Mouse (Mus musculus) layer of hippocampus, postnatal 25 days (tissue): Measurements from ENCODE around the gene Ccdc97. TPM values are rescaled to one million over a fixed set of nuclear protein-coding genes. Genes with fewer than 3 reads are reported as not detected.
A peak's percentile ranks its signal among the peaks of the same experiment; 100 is the strongest.

Source experiments
- DNase-seq, 2 experiments: peaks; one replicate each; pipeline ENCODE4 v3.0.0; 2022; ENCODE audit warnings: mixed read lengths in 2 of 2, low spot score in 1 of 2; ENCODE audit errors: extremely low spot score in 1 of 2
- total RNA-seq, 2 experiments: library from RNA; stranded (reverse); gene quantifications; 2 replicates each; pipeline ENCODE4 v1.2.3; 2021

Gene Ccdc97
- 10 to 100 TPM; 54.6 to 58.5 TPM for total RNA-seq

DNA sequence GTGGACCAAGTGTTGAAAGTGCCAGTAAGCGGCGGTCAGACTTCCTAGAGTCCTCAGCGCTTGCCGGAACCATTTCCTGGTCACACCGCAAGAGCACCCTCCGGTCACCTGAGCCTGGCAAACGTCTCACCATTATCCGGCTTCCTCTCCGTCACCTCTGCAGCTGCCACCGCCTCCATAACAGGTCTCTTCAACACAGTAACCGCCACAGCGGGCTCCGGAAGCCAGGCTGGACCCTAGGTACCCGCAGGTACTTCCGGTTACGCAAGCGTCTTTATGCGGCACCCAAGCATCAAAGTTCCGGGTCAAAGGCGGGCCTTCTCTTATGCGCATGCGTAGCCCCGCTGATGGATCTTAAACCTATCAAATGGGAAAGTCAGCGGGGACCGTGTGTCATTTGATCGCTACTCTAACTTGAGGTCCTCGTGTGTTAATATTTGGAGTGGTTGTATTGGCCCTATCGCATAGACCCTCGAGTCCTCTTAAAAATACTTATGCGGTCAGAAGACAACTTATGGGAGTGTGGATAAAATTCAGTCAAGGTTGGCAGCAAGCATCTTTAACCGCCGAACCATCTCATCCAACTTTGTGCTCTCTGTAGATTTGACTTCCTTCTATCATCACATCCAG, at the start of gene Ccdc97:
Gene Ccdc97 (minus strand): TSS at position 301 of the 630 bp plus-strand sequence.
- DNase-seq = peak; percentile 89 to 93

DNA sequence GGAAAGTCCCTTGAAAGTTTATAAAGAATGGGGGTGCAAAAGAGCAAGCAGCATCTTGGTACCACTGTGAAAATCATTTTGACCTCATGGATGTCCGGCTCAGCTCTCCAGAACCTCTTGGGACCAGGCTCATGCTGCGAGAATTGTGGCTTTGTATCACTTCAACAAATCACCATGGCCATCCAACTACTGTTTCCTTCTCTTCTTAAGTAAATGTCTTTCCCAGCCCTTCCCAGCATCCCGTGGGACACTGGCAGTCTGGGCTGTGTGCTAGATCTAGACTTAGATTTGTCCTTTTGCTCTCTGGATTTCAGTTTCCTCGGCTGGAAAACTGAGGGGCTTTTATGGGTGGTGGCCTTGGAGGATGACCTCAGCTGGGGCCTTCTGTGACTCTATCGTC, 49.3 kb upstream of the Ccdc97 start:
- DNase-seq = no peak

DNA sequence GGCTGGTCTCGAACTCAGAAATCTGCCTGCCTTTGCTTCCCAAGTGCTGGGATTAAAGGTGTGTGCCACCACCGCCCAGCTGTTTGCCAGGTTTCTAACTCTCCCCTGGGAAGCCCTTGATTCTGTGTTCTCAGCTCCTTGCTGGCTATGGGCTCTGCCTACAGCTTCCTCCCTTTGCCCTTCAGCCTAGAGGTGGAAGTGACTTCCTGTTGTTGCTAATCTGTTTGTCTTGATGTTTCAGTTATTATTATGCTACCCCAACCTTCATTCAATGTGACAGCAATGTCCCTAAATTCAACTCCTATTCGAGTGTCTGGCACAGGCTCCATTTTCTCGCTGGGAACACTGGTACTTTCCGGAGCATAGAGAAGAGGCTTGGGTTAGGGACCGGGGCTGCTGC, 47.2 kb upstream of the Ccdc97 start:
- no peak for DNase-seq

DNA sequence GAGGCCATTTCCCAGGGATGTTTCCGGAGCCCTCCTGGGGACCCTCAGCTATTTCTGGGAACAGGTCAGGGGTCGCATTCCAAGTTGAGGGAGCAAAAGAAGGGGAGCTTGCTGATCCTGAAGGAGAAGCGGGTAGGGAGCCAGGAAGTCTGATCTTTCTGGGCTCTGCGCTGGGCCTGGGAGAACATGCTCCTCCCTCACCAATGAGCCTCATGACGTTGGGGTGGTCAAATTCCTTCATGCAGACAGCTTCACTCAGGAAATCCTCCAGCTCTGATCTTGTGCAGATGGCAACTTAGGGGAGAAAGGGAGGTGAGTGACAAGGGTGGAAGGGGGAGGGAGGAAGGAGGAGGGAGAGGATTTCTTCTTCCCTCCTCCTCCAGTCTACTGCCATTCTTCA, 45.3 kb upstream of the Ccdc97 start:
- no peak for DNase-seq

DNA sequence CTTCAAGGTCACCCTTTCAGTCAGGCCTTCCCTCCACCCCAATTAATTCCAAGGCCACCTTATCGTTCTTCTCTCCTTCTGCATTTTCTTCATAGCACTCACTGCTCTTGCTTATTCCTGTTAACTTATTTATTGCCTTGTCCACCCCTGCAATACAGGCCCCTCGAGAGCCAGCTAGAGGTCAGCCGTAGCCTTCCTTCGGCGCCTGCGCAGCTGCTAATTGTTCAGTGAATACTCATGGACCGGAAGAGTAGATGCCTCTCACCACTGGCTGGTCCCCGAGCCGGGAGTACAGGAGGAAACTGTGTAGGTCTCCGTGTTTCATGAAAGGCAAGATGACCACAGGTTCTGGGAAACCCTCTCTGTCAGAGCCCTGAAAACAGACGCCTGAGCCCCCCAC, 44.8 kb upstream of the Ccdc97 start:
- no peak for DNase-seq

DNA sequence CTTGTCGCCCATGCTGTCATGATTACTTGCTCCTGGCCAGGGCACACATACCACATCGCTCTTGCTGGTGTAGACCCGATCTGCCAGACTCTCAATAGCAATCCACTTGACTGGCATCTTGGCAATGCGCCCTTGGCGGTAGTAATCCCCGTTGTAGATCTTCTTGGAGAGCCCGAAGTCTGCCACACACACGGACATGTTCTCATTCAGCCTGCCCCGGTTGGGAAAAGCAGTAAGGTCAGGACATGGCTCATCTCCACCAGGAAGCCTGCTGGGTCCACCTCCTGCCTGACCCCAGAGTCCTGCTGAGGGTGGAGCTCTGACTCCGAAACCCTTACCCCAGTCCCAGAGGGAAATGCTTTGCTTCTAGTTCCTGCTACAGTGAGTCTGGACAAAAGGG, 42.5 kb upstream of the Ccdc97 start:
- DNase-seq = no peak

DNA sequence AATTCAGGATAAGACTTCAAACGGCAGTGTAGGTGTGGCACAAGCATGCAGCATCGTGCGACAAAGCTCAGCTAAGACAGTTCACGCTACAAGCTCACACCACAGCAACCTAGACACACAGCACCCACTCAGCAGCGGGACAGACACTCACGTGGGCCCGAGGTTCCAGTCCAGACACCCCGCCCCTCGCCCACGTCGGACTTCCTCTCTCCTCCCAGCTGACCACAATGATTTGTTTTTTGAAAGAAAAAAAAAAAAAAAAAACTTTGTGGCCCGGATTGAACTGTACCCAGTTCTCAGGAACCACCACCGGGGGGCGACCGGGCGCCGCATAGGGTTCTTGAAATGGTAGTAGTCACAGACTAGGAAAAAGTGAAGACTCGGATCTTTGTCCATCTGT, 37.1 kb upstream of the Ccdc97 start:
- DNase-seq = peak; percentile 87 to 95

DNA sequence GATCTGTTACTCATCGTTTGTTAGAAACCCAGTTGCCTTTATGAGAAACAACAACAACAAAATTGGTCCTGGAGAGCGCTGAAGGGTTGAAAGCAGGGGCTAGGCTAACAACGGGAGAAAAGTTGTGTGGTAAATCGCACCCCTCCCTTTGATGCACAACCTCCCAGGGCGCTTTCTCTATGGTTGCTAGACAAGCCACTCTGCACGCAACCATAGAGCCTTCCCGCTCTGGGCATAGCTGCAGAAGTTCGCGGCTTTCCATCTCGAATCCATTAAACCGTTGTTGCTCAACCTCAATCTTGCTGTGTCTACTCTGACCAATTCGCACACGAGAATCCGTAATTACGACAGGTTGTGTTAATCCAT, 36.6 kb upstream of the Ccdc97 start:
- DNase-seq = peak; percentile 44 to 48

DNA sequence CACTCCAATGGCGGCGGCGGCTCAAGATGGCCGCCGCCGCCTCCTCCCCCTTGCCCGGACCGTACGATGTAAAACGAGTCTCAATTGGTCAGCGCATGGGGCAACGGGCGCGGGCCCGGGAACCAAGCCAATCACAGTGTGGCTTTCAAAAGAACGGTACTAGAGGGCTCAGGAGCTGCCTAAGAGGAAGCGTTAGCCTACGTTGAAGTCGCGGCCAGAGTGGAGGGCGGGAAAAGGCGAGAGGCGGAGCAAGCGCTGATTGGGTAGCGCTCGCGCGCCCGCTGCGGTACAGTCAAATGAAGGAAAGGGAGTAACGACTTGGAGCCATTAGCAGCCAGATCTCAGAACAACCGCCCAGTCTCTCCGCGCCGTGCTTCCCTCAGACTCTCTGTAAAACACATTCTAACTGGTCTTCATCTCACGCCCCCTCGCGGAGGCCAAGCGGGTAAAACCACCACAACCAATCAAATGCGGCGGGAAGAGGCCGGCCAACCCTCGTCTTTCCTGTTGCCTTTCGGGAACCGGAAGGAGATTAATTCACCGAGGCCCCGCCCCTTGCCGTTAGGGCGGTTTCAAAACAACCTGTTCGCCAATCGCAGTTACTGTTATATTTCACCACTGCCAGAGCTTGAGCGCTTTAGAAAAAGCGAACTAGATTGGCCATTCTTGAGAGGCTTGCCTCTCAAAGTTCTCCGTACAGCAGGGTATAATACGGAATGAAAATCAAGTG, 36.0 kb upstream of the Ccdc97 start, which contains the start of gene Hnrnpul1:
Gene Hnrnpul1 (minus strand): TSS at position 20 of the 730 bp plus-strand sequence.
- peak; percentile 99 to 100 for DNase-seq

DNA sequence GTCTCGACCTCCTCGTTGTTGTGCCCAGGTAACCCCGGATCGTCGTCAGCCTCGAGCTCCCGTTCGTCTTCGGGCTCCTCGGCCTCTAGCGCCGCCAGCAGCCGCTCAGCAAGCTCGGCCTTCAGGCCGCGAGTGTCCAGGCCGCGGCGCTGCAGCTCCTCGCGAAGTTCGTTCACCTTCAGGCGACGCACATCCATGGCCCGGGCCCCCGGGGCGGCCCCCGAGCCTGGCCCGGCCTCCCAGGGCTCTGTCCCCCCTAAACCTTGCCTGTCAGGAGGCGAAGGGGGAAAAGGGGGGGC, 35.5 kb upstream of the Ccdc97 start:
- DNase-seq = no peak

DNA sequence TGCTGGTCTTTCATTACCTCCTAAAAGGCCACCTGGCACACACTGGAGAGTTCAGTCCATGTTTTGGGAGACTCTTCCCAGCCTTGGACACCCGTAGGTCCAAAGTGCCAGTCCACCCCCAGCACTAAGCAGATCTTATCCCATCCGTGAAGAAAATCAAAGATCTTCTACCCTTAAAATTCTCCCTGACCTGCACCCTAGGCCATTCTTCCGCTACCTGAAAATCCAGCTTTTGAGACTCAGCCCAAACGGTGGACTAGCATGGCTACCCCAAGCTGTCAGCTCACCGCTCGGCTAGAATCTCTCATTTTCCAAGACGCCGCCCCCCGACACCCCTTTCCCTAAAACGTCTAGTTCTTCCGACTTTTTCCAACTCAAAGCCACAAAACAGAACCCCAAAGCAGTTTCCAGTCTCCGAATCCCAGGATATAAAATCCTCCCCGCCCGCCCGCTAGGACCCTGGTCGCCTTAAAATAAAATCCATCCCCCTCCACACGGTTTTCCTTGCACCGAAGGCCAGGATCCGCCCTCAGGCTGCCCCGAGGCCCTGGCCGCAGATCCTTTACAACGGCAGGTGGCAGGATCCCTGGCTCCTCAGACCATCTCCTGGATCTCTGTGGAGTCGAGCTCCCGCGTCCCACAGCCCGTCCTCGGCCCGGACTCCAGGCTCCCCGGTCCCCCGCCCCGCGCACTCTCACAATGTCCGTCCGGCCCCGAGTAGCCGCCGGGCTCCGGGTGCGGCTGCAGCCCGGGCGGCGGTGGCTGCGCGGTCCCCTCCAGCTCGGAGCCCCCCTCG, 35.0 kb upstream of the Ccdc97 start:
- no peak for DNase-seq

DNA sequence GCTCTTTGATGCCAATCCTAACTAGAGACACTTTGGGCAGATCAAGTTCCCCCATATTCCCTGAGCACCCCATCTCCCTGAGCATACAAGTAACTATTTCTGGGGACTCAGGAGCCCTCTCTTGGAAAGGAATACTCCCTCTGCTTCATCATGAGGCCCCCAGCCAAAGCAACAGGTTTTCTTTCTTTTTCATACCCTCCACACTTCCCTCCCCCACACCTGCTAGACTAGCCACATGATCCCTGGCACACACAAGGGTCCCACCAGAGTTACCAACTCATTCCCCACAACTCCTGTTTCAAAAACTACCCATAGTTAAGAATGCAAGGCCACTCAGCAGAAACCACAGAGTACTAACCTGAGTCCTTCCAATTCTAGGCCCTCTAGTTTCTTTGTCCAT, 34.2 kb upstream of the Ccdc97 start:
- no peak for DNase-seq

DNA sequence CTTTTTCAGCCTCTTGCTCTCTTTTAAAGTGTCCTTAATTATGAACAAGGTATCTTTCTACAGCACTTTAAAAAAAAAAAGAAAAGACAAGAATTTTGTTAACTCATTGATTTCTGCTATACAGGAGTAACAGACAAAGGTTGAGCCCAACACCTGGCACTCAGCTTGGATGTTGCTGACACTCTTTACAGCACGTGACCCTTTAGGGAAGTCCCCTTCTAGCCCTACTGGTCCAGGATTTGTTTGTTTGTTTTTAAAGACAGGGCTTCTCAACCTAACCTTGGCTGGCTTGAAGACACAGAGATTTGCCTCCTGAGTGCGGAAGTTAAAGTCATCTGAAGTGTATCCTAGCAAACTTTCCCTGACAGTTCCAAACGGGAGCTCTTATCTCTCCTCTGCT, 28.0 kb upstream of the Ccdc97 start:
- DNase-seq = no peak

DNA sequence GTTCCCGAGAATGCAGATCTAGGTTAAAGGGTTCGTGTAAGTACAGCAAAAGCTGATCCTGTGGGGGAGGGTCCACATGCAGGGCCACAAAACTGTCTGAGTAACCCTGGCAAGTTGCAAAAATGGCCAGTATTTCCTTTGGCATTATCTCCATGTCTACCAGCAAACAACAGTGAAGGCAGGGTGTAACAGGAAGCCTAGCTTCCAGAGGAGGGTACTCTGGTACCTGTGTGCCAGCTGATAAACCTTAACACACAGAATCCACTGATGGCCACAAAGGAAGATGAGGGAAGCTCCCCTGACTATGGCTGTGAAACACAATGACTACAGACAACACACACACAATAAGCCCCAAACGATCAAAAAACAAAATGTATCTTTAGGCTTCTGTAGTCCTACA, 19.4 kb upstream of the Ccdc97 start:
- no peak for DNase-seq

DNA sequence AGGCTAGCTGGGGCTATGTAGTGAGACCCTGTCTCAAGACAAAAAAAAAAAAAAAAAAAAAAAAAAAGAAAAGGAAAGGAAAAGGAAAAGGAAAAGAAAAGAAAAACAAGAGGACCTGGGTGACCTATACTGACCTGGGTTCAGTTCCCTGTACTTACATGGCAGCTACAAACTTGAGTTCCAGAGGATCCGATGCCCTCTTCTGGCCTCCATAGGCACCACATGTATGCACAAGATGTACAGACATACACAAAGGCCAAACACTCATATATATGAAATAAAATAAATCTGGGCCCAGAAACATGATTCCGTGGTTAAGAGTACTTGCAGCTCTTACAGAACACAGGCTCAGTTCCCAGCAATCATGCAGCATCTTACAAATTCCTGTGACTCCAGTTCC, 18.0 kb upstream of the Ccdc97 start:
- DNase-seq = no peak

DNA sequence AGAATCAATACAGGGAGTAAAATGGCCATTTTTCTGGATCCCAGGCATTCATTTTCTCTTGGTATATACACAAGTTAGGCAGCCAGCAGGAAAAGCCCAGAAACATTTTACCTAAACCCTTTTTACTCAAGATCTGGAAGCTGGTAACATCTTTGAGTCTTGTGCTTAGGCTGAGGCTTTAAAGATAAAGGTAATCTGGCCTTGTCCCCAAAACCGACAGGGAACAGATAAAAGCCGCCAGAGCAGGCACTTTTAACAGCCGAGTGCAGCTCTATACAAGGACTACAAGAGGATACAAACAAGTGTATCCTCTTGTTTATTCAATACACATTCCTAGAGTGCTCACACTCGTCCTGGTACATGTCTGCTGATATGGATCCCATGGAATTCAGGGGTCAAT, 16.1 kb upstream of the Ccdc97 start:
- DNase-seq = no peak

DNA sequence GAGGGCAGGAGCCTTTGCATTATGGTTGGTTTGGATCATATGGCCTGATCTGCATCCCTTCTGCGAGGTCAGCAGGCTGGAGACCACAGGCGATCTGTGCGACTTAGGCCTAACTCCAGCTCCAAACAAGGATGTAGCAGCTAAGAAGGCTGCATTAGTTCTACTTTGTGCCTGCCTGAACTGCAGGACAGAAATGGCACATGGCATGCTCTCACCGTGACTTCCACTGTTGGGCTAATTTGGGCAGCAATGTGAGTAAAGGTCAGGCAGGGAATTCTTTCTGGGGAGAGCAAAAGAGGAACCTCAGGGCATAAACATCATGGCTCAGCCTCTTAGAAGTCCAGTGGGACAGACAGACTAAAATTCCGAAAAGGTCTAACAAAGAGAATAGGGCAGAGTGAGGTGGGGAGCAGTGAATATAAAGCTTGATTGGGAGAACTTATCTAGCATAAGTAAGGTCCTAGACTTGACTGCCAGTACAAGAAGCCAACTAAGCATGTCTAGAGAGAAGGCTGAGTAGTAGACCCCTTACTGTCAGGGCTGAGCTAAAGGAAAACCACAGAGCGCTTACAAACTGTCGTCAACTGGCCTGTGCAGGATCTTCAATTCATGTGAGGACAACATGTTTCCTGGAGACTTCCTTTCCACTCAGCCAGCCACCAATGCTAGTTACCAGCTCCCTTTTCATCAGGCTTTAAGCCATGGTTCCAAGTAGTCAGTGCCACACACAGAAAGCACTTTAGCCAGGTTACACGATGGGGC, 12.6 kb upstream of the Ccdc97 start:
- no peak for DNase-seq

DNA sequence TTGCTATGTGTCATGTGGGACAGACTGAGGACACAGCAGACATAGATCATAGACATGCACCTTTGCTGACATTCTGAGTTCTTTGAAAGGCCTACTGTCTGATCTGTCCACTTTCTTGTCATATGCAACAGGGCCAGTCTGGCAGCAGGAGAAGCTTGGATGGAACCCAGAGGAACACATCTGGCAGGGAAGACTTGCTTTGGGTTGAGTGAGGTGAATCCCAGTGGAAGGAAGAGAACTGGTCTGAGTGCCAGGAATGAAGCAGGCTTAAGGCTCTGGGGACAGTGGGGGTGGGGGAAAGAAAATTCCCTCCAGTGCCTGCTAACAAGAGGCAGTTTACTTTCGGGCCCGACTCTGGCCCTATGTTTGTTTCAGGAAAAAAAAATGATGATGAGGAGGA, 11.0 kb upstream of the Ccdc97 start:
- no peak for DNase-seq

DNA sequence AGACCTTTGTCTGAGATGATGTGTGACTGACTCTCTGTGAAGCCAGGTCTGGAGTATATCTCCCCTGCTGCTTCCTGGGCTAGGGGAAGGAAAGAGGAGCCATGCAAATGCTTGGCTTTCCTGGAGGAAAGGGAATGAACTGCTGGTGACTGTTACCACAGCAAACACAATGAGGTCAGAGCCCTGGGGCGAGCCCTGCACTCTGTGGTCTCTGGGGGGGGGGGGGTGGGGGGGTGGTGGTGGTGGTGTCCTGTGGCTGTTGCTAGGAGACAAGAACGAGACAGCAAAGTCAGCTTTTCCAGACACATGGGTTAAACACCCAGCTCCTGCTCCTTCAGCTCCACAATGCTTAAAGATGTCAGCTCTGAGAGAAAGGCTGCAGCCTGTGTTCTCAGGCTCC, 10.5 kb upstream of the Ccdc97 start:
- DNase-seq = no peak

DNA sequence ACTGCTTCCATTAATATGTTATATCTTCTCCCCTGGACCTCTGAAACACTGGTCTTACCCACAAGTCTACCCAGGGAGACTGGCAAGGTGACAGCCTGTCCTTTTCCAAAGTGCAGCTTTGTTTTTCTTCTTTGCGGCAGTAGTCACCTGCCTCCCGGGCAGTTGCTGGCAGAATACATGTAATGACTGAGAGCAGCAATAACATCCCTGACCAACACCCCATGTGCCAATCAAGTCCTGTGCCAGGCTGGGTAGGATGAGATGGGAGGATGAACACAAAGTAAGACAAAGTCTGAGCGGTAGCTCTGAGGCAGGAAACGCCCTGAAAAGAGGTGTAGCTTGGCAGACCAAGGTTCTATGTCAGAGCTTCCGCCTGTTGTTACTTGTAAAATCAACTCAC, 8.9 kb upstream of the Ccdc97 start:
- DNase-seq = no peak

DNA sequence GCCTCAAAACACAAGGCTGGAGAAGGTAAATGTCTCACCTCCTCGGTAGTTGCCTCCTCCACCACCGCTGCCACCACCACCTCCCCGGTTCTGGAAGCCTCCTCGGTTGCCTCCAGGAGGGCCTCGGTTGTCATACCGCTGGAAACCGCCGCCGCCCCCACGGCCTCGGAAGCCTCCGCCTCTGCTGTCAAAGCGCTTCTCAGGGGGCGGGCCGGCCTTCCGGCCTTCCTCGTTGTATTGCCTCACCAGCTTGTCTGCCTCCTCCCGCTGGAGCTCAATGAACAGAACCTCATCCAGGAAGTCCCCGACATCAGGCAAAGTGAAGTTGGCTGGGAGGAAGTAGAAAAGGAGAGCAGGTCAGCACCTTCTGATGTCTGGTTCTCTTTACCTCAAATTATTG, 7.0 kb upstream of the Ccdc97 start:
- DNase-seq = no peak
